21 mouse cellular contexts compared by ENCODE assay signal in the genomic region with DNA sequence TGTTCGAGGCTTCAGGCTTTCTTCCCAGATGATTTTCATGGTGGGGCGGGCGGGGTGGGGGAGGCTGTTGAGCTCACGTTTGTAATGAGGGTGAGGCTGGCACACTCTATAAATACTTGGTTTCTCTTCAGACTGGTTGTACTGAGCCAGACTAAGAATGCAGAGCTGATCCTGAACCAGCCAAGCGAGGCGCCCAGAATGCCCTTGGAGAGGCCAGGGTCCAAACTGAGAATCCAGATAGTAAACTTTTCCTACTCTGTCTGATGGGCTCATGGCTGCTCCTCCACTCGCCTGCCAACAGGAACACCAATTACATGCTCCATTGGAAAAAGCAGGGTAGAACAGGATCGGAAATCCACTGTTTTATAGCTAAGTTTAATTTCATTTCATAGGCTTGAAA. TPM values are rescaled to one million over a fixed set of nuclear protein-coding genes. Genes with fewer than 3 reads are reported as not detected.
DNase-seq lines count a peak whose midpoint lies in the region; ATAC-seq and TF ChIP-seq lines count a peak whose summit lies in the region.
"Had no signal": no experiment of that assay in that cellular context is flagged by ENCODE, and none has a peak within 500 bp of the region (broad histone marks: within the 10 kb centered on the region; RNA-seq: fewer than 3 reads in every experiment).

No protein-coding gene starts in this region.

- ATAC-seq in kidney, embryonic 16.5 days (ENCODE audit: low FRiP score, low TSS enrichment) = no peak
- peak; percentile 42 for ATAC-seq in intestine, postnatal 0 days
- ATAC-seq: activated CD4-positive, CD25-positive, alpha-beta regulatory T cell, adult 4 months; forebrain, embryonic 15.5 days; Patski had no signal

- no peak overlapping the region for H3K27ac ChIP-seq in kidney, embryonic 16.5 days (ENCODE audit: low read length)
- H3K27ac ChIP-seq in intestine, postnatal 0 days (ENCODE audit: low read depth, low read length) = peak overlapping the region; percentile 62
- peak overlapping the region; percentile 95 for H3K27ac ChIP-seq in small intestine, adult 2 months (ENCODE audit: insufficient read depth, low read depth, low read length)
- H3K27ac ChIP-seq: embryonic facial prominence, embryonic 12.5 days; forebrain, embryonic 15.5 days; heart, embryonic 10.5 days; hindbrain, embryonic 13.5 days had no signal

- WGBS in kidney, embryonic 16.5 days = 54% methylated on average over 8 of the region's 8 CpGs
- 40% methylated on average over 8 of the region's 8 CpGs for WGBS in intestine, postnatal 0 days
- 35% methylated on average over 8 of the region's 8 CpGs for WGBS in small intestine, adult 2 months

- no peaks in the 10 kb centered on the region for H3K36me3 ChIP-seq in kidney, embryonic 16.5 days (ENCODE audit: insufficient read depth, low read length)
- no peaks in the 10 kb centered on the region for H3K36me3 ChIP-seq in intestine, postnatal 0 days (ENCODE audit: control insufficient read depth, insufficient read depth)
- H3K36me3 ChIP-seq in small intestine, adult 2 months (ENCODE audit: control insufficient read depth, insufficient read depth, low read length) = no peaks in the 10 kb centered on the region
- H3K36me3 ChIP-seq: embryonic facial prominence, embryonic 12.5 days; forebrain, embryonic 15.5 days; heart, embryonic 10.5 days; hindbrain, embryonic 13.5 days had no signal

- no peaks in the 10 kb centered on the region for H3K9me3 ChIP-seq in kidney, embryonic 16.5 days (ENCODE audit: low read length)
- no peaks in the 10 kb centered on the region for H3K9me3 ChIP-seq in intestine, postnatal 0 days (ENCODE audit: control insufficient read depth)
- H3K9me3 ChIP-seq: embryonic facial prominence, embryonic 12.5 days; forebrain, embryonic 15.5 days; heart, embryonic 10.5 days; hindbrain, embryonic 13.5 days had no signal

- peaks cover 6% of the 10 kb centered on the region; the same call in 1 of the 2 replicates for H3K4me1 ChIP-seq in kidney, embryonic 16.5 days (ENCODE audit: insufficient read depth, low read length)
- no peaks in the 10 kb centered on the region for H3K4me1 ChIP-seq in intestine, postnatal 0 days (replicated peaks; ENCODE audit: control insufficient read depth, insufficient read depth, low read length)
- peaks cover 17% of the 10 kb centered on the region for H3K4me1 ChIP-seq in small intestine, adult 2 months (ENCODE audit: control insufficient read depth, insufficient read depth, insufficient read length, low read length)
- H3K4me1 ChIP-seq: embryonic facial prominence, embryonic 12.5 days had no signal

- H3K4me3 ChIP-seq in kidney, embryonic 16.5 days (ENCODE audit: low read length) = no peak overlapping the region
- no peak overlapping the region for H3K4me3 ChIP-seq in intestine, postnatal 0 days (ENCODE audit: low read depth, low read length)
- H3K4me3 ChIP-seq in small intestine, adult 2 months (ENCODE audit: low read depth, low read length) = no peak overlapping the region
- H3K4me3 ChIP-seq: embryonic facial prominence, embryonic 12.5 days; forebrain, embryonic 15.5 days; heart, embryonic 10.5 days; hindbrain, embryonic 13.5 days had no signal

- H3K9ac ChIP-seq in kidney, embryonic 16.5 days (replicated peaks; ENCODE audit: low read length) = no peak overlapping the region
- no peak overlapping the region for H3K9ac ChIP-seq in intestine, postnatal 0 days (ENCODE audit: low read depth, low read length)
- H3K9ac ChIP-seq: embryonic facial prominence, embryonic 12.5 days; forebrain, embryonic 15.5 days; hindbrain, embryonic 13.5 days had no signal

- DNase-seq in kidney, adult 18-20 months = peak; percentile 58
- DNase-seq in kidney, postnatal 14 days = peak; percentile 73
- DNase-seq in layer of hippocampus, postnatal 25 days (ENCODE audit: extremely low spot score in 1 of 2, low spot score in 1 of 2) = no peak
- no peak for DNase-seq in layer of hippocampus, adult 11-12 months (ENCODE audit: low spot score)
- no peak for DNase-seq in neural tube, embryonic 10.5 days (ENCODE audit: extremely low spot score, low spot score)
- DNase-seq: adrenal gland, postnatal 14 days; cerebellum, adult 11-12 months; cerebellum, adult 9-11 months; gastrocnemius, postnatal 36 days; heart, adult 18-20 months; heart, postnatal 10 days had no signal

- TF ChIP-seq POLR2A in small intestine, adult 2 months (IDR thresholded peaks at IDR 0.05; ENCODE audit: low read depth, low read length) = no peak

- TF ChIP-seq CTCF in intestine, postnatal 0 days (IDR thresholded peaks at IDR 0.05; ENCODE audit: low read depth) = no peak
- TF ChIP-seq CTCF in small intestine, adult 2 months (IDR thresholded peaks at IDR 0.05; ENCODE audit: extremely low read depth, insufficient read length, insufficient replicate concordance, low read depth, low read length) = no peak

- no peak overlapping the region for H3K4me2 ChIP-seq in kidney, embryonic 16.5 days (replicated peaks; ENCODE audit: low read depth, low read length)
- H3K4me2 ChIP-seq in intestine, postnatal 0 days (replicated peaks; ENCODE audit: low read depth) = no peak overlapping the region
- H3K4me2 ChIP-seq: embryonic facial prominence, embryonic 12.5 days; forebrain, embryonic 15.5 days; hindbrain, embryonic 13.5 days had no signal

- 0 out of 2 replicates have a peak, but pooled peaks cover 2% of the 10 kb centered on the region for H3K27me3 ChIP-seq in kidney, embryonic 16.5 days (ENCODE audit: insufficient read depth, low read length)
- H3K27me3 ChIP-seq in intestine, postnatal 0 days (replicated peaks; ENCODE audit: control insufficient read depth, insufficient read depth, low read length) = no peaks in the 10 kb centered on the region
- no peaks in the 10 kb centered on the region for H3K27me3 ChIP-seq in small intestine, adult 2 months (ENCODE audit: control insufficient read depth, insufficient read depth, low read length)
- H3K27me3 ChIP-seq: CH12.LX; forebrain, embryonic 15.5 days; Patski had no signal

RNA-seq across cellular contexts. Expression of a gene that starts 4.2 kb away (rescaled TPM):
- 23.1 and 25.6 TPM in 2 replicates for polyA plus RNA-seq in kidney, embryonic 16.5 days (2015; fragmentation: Nextera tagmentation; extraction: Ambion mirVana)
- polyA plus RNA-seq in intestine, postnatal 0 days (2015; fragmentation: Nextera tagmentation; extraction: Ambion mirVana) = 18.3 and 22.6 TPM in 2 replicates
- 30.3 and 40.9 TPM in 2 replicates for polyA plus RNA-seq in small intestine, adult 2 months (2012; rRNA removed)
- 10 to 100 TPM; 48.8 to 51.3 TPM for total RNA-seq in layer of hippocampus, postnatal 25 days (2021)

RNA-seq across cellular contexts. Expression of a gene that starts 38.7 kb away (rescaled TPM):
- polyA plus RNA-seq in kidney, embryonic 16.5 days (2015; fragmentation: Nextera tagmentation; extraction: Ambion mirVana) = 6.3 and 6.8 TPM in 2 replicates
- 3.8 and 4.0 TPM in 2 replicates for polyA plus RNA-seq in intestine, postnatal 0 days (2015; fragmentation: Nextera tagmentation; extraction: Ambion mirVana)
- 0.53 and 1.9 TPM in 2 replicates for polyA plus RNA-seq in small intestine, adult 2 months (2012; rRNA removed)
- 1 to 10 TPM; 3.5 to 4.3 TPM for total RNA-seq in layer of hippocampus, postnatal 25 days (2021)

RNA-seq across cellular contexts. Expression of a gene that starts 42.0 kb away (rescaled TPM):
- 3.3 and 4.0 TPM in 2 replicates for polyA plus RNA-seq in kidney, embryonic 16.5 days (2015; fragmentation: Nextera tagmentation; extraction: Ambion mirVana)
- 0.35 and 0.41 TPM in 2 replicates for polyA plus RNA-seq in intestine, postnatal 0 days (2015; fragmentation: Nextera tagmentation; extraction: Ambion mirVana)
- 0.44 TPM in 1 of 2 replicates, not detected in the other for polyA plus RNA-seq in small intestine, adult 2 months (2012; rRNA removed)
- 1 to 10 TPM in 1 of 2 experiments, under 1 TPM in 1; 0.54 to 1.4 TPM for total RNA-seq in layer of hippocampus, postnatal 25 days (2021)
- total RNA-seq: CH12.LX had no signal

Comparison
In these comparisons a context has a peak if more than half of its experiments do, and no peak if none do; other contexts are left out.
1. DNase-seq: peak in kidney, adult 18-20 months (single experiment) and kidney, postnatal 14 days (single experiment); none in layer of hippocampus, postnatal 25 days (0 of 2), layer of hippocampus, adult 11-12 months (single experiment) and neural tube, embryonic 10.5 days (single experiment).